ENCODE assay signal across 23 mouse cellular contexts in genomic region chr17:75936686-75937380, GRCm38 (mm10).
DNase-seq lines count a peak whose midpoint lies in the region; TF ChIP-seq lines count a peak whose summit lies in the region.
"Had no signal": no experiment of that assay in that cellular context is flagged by ENCODE, and none has a peak within 500 bp of the region (broad histone marks: within the 10 kb centered on the region; RNA-seq: fewer than 3 reads in every experiment).

No protein-coding gene starts in this region.

- no peak overlapping the region for H3K4me3 ChIP-seq in left cerebral cortex, adult 2 months
- no peak overlapping the region for H3K4me3 ChIP-seq in olfactory bulb, adult 2 months (ENCODE audit: insufficient read depth, low read depth, low read length)
- H3K4me3 ChIP-seq: hindbrain, embryonic 12.5 days; kidney, embryonic 15.5 days; midbrain, embryonic 15.5 days; neural tube, embryonic 13.5 days had no signal

- intact Hi-C loops in left cerebral cortex, adult 2 months (cut with DNase I), result loop anchor here (10.0 kb wide), 1 partner anchor 358 kb away; no protein-coding TSS in a partner anchor

- TF ChIP-seq CTCF in left cerebral cortex, adult 2 months (IDR thresholded peaks at IDR 0.05), result no peak
- no peak for TF ChIP-seq CTCF in olfactory bulb, adult 2 months (IDR thresholded peaks at IDR 0.05; ENCODE audit: insufficient read depth, low read depth, low read length)

- 43% methylated on average over 6 of the region's 6 CpGs for WGBS in olfactory bulb, adult 2 months

- no peaks in the 10 kb centered on the region for H3K4me1 ChIP-seq in olfactory bulb, adult 2 months (ENCODE audit: control insufficient read depth, insufficient read depth, low read length)
- H3K4me1 ChIP-seq: hindbrain, embryonic 12.5 days; kidney, embryonic 15.5 days; midbrain, embryonic 15.5 days; neural tube, embryonic 13.5 days had no signal

- TF ChIP-seq POLR2A in olfactory bulb, adult 2 months (IDR thresholded peaks at IDR 0.05; ENCODE audit: insufficient read depth, low read depth, low read length), result no peak

- H3K27ac ChIP-seq in left cerebral cortex, adult 2 months, result no peak overlapping the region
- H3K27ac ChIP-seq in olfactory bulb, adult 2 months (ENCODE audit: insufficient read depth, low read depth, low read length), result peak overlapping the region; percentile 67
- H3K27ac ChIP-seq: hindbrain, embryonic 12.5 days; kidney, embryonic 15.5 days; macrophage; midbrain, embryonic 15.5 days; neural tube, embryonic 13.5 days had no signal

- DNase-seq in left cerebral cortex, adult 9 months (ENCODE audit: low spot score in 2 of 2), result peak; percentile 11 to 28
- no peak for DNase-seq in left cerebral cortex, adult 2 months (ENCODE audit: extremely low spot score in 1 of 2, low spot score in 2 of 2)
- peak; percentile 0 for DNase-seq in 416B (ENCODE audit: low read depth)
- peak; percentile 51 for DNase-seq in NIH3T3 (ENCODE audit: low read depth)
- DNase-seq in gastrocnemius, adult 18-20 months (ENCODE audit: low spot score), result no peak
- DNase-seq in cerebellum, adult 9-11 months, result no peak
- DNase-seq: adrenal gland, postnatal 25 days; cerebellum, adult 11 months; cerebellum, postnatal 14 days; forebrain, postnatal 0 days; gastrocnemius, postnatal 14 days; heart, adult 11 months; kidney, adult 11 months; kidney, postnatal 36 days; layer of hippocampus, postnatal 36 days; thymus, adult 18-20 months; thymus, postnatal 36 days had no signal

Comparison
In these comparisons a context has a peak if more than half of its experiments do, and no peak if none do; other contexts are left out.
1. DNase-seq: peak in left cerebral cortex, adult 9 months (2 of 2), 416B (single experiment) and NIH3T3 (single experiment); none in left cerebral cortex, adult 2 months (0 of 2), gastrocnemius, adult 18-20 months (single experiment) and cerebellum, adult 9-11 months (single experiment).